Mouse (Mus musculus) lung, postnatal 0 days (tissue): ENCODE measurements around the gene Glis1.

Source experiments
- CTCF ChIP-seq: IDR thresholded peaks from 2 replicates; pipeline ENCODE4 v1.5.1; 2016; ENCODE audit warnings: antibody characterized with exemption, mild to moderate bottlenecking
- EP300 ChIP-seq: IDR thresholded peaks from 2 replicates; pipeline ENCODE4 v1.6.1; 2016; ENCODE audit warnings: antibody characterized with exemption, mild to moderate bottlenecking, control low read depth

- TF ChIP-seq CTCF (no peak), EP300 (no peak)
Observed at GRCm38 (mm10) chr4:107497430-107497935, 63.1 kb downstream of the Glis1 start.
